In genomic region chr4:58508833-58509232, GRCm38 (mm10) we compare ENCODE assay signal across 9 mouse cellular contexts. TPM values are rescaled to one million over a fixed set of nuclear protein-coding genes. Genes with fewer than 3 reads are reported as not detected.
DNase-seq lines count a peak whose midpoint lies in the region; ATAC-seq lines count a peak whose summit lies in the region.
"Had no signal": no experiment of that assay in that cellular context is flagged by ENCODE, and none has a peak within 500 bp of the region (broad histone marks: within the 10 kb centered on the region; RNA-seq: fewer than 3 reads in every experiment).

No protein-coding gene starts in this region.

- no peak overlapping the region for H3K4me2 ChIP-seq in midbrain, embryonic 16.5 days (ENCODE audit: low read length)
- no peak overlapping the region for H3K4me2 ChIP-seq in midbrain, embryonic 14.5 days (ENCODE audit: low read length)
- no peak overlapping the region for H3K4me2 ChIP-seq in heart, embryonic 13.5 days
- H3K4me2 ChIP-seq in stomach, embryonic 16.5 days (ENCODE audit: low read depth, low read length), result no peak overlapping the region

- H3K27ac ChIP-seq in midbrain, embryonic 16.5 days (ENCODE audit: low read length), result no peak overlapping the region
- H3K27ac ChIP-seq in midbrain, embryonic 14.5 days (replicated peaks; ENCODE audit: low read depth, low read length), result no peak overlapping the region; the same call in 1 of the 2 replicates
- peak overlapping the region; percentile 50 for H3K27ac ChIP-seq in heart, embryonic 13.5 days (replicated peaks)
- H3K27ac ChIP-seq in stomach, embryonic 16.5 days (ENCODE audit: low read length), result peak overlapping the region; percentile 48

- no peaks in the 10 kb centered on the region for H3K4me1 ChIP-seq in midbrain, embryonic 16.5 days (ENCODE audit: control insufficient read depth, insufficient read depth, low read length)
- H3K4me1 ChIP-seq in midbrain, embryonic 14.5 days (ENCODE audit: control insufficient read depth, insufficient read depth, low read length), result no peaks in the 10 kb centered on the region
- H3K4me1 ChIP-seq in heart, embryonic 13.5 days, result peaks cover 12% of the 10 kb centered on the region
- H3K4me1 ChIP-seq in stomach, embryonic 16.5 days (ENCODE audit: control insufficient read depth, insufficient read depth, low read length), result peaks cover 26% of the 10 kb centered on the region

- WGBS in midbrain, embryonic 16.5 days, result 48% methylated on average over 7 of the region's 7 CpGs
- WGBS in midbrain, embryonic 14.5 days, result 71% methylated on average over 7 of the region's 7 CpGs
- 49% methylated on average over 7 of the region's 7 CpGs for WGBS in heart, embryonic 13.5 days
- 48% methylated on average over 7 of the region's 7 CpGs for WGBS in stomach, embryonic 16.5 days

- ATAC-seq in frontal cortex, adult (ENCODE audit: low TSS enrichment), result peak; percentile 44; the same call in 1 of the 2 replicates
- ATAC-seq in midbrain, embryonic 16.5 days, result peak; percentile 45; the same call in 1 of the 2 replicates
- no peak for ATAC-seq in midbrain, embryonic 14.5 days (ENCODE audit: low FRiP score, low TSS enrichment)
- ATAC-seq in heart, embryonic 13.5 days (ENCODE audit: extremely low read depth, insufficient number of reproducible peaks, low FRiP score, low TSS enrichment), result no peak
- ATAC-seq in stomach, embryonic 16.5 days (ENCODE audit: insufficient read depth, low FRiP score), result peak; percentile 62; the same call in 1 of the 2 replicates

- no peak overlapping the region for H3K4me3 ChIP-seq in midbrain, embryonic 16.5 days (ENCODE audit: low read depth, low read length)
- no peak overlapping the region for H3K4me3 ChIP-seq in midbrain, embryonic 14.5 days (replicated peaks; ENCODE audit: low read depth, low read length)
- H3K4me3 ChIP-seq in heart, embryonic 13.5 days, result no peak overlapping the region
- H3K4me3 ChIP-seq in stomach, embryonic 16.5 days (replicated peaks; ENCODE audit: low read length), result no peak overlapping the region

- no peak for DNase-seq in frontal cortex, postnatal 25 days (ENCODE audit: low spot score in 2 of 2)
- no peak for DNase-seq in midbrain, embryonic 14.5 days
- DNase-seq in kidney, postnatal 25 days, result no peak
- no peak for DNase-seq in gastrocnemius, postnatal 4 days (ENCODE audit: low spot score in 2 of 2)

- no peaks in the 10 kb centered on the region for H3K36me3 ChIP-seq in midbrain, embryonic 16.5 days (ENCODE audit: control insufficient read depth, insufficient read depth, low read length)
- no peaks in the 10 kb centered on the region for H3K36me3 ChIP-seq in midbrain, embryonic 14.5 days (ENCODE audit: control insufficient read depth, insufficient read depth, low read length)
- no peaks in the 10 kb centered on the region for H3K36me3 ChIP-seq in heart, embryonic 13.5 days
- H3K36me3 ChIP-seq in stomach, embryonic 16.5 days (ENCODE audit: control insufficient read depth, insufficient read depth, low read length), result no peaks in the 10 kb centered on the region

- H3K27me3 ChIP-seq in midbrain, embryonic 16.5 days (ENCODE audit: control insufficient read depth, insufficient read depth, low read depth, low read length), result no peaks in the 10 kb centered on the region
- no peaks in the 10 kb centered on the region for H3K27me3 ChIP-seq in midbrain, embryonic 14.5 days (ENCODE audit: control insufficient read depth, insufficient read depth, low read length)
- no peaks in the 10 kb centered on the region for H3K27me3 ChIP-seq in heart, embryonic 13.5 days (replicated peaks)
- H3K27me3 ChIP-seq in stomach, embryonic 16.5 days (ENCODE audit: control insufficient read depth, insufficient read depth, low read length), result no peaks in the 10 kb centered on the region
- H3K27me3 ChIP-seq: CH12.LX had no signal

- no peaks in the 10 kb centered on the region for H3K9me3 ChIP-seq in midbrain, embryonic 16.5 days (replicated peaks; ENCODE audit: control insufficient read depth, low read length, poor library complexity, severe bottlenecking)
- H3K9me3 ChIP-seq in midbrain, embryonic 14.5 days (ENCODE audit: control insufficient read depth, low read length), result no peaks in the 10 kb centered on the region
- H3K9me3 ChIP-seq in heart, embryonic 13.5 days, result no peaks in the 10 kb centered on the region
- H3K9me3 ChIP-seq in stomach, embryonic 16.5 days (replicated peaks; ENCODE audit: control insufficient read depth, low read length), result no peaks in the 10 kb centered on the region

- no peak overlapping the region for H3K9ac ChIP-seq in midbrain, embryonic 16.5 days (ENCODE audit: low read depth, low read length)
- H3K9ac ChIP-seq in midbrain, embryonic 14.5 days (replicated peaks; ENCODE audit: low read length), result no peak overlapping the region
- peak overlapping the region; percentile 28; the same call in 1 of the 2 replicates for H3K9ac ChIP-seq in heart, embryonic 13.5 days
- no peak overlapping the region for H3K9ac ChIP-seq in stomach, embryonic 16.5 days (ENCODE audit: low read length)

RNA-seq across cellular contexts. Expression of gene Lpar1, which starts 44.9 kb away (rescaled TPM):
- polyA plus RNA-seq in midbrain, embryonic 16.5 days (2015; fragmentation: Nextera tagmentation; extraction: Ambion mirVana), result 20.9 and 23.8 TPM in 2 replicates
- polyA plus RNA-seq in midbrain, embryonic 14.5 days (2014; fragmentation: Nextera tagmentation; extraction: Ambion mirVana), result 9.8 and 20.6 TPM in 2 replicates
- 13.0 and 14.8 TPM in 2 replicates for polyA plus RNA-seq in heart, embryonic 13.5 days (2015; fragmentation: Nextera tagmentation; extraction: Ambion mirVana)
- 76.6 and 79.4 TPM in 2 replicates for polyA plus RNA-seq in stomach, embryonic 16.5 days (2015; fragmentation: Nextera tagmentation; extraction: Ambion mirVana)
- total RNA-seq in gastrocnemius, postnatal 4 days (2021), result 10 to 100 TPM; 71.7 to 74.5 TPM

Comparison
In these comparisons a context has a peak if more than half of its experiments do, and no peak if none do; other contexts are left out.
1. ATAC-seq: peak in frontal cortex, adult (single experiment), midbrain, embryonic 16.5 days (single experiment) and stomach, embryonic 16.5 days (single experiment); none in midbrain, embryonic 14.5 days (single experiment) and heart, embryonic 13.5 days (single experiment).
2. H3K27ac ChIP-seq: peak in heart, embryonic 13.5 days (single experiment) and stomach, embryonic 16.5 days (single experiment); none in midbrain, embryonic 16.5 days (single experiment) and midbrain, embryonic 14.5 days (single experiment).